Mouse (Mus musculus) gastrocnemius, postnatal 14 days (tissue): Measurements from ENCODE around the gene Usf1. TPM values are rescaled to one million over a fixed set of nuclear protein-coding genes. Genes with fewer than 3 reads are reported as not detected.
A peak's percentile ranks its signal among the peaks of the same experiment; 100 is the strongest.

Experiments
- DNase-seq: peaks from one replicate; pipeline ENCODE4 v3.0.0; 2021; ENCODE audit warnings: mixed read lengths
- intact Hi-C: fragments of 180-260 bp; cut with DNase I; formaldehyde crosslinking; loops from one replicate; pipeline ENCODE4 v1.15.1; 2025; ENCODE audit warnings: low total_unique reads
- long read RNA-seq, 2 experiments: library from polyadenylated mRNA; stranded (forward); transcript quantifications; one replicate each; pipeline ENCODE4 v2.0.0; 2021
- total RNA-seq, 2 experiments: library from RNA; stranded (reverse); gene quantifications; 2 replicates each; pipeline ENCODE4 v1.2.3; 2021

The Usf1 gene
- total RNA-seq = 10 to 100 TPM; 25.8 to 27.0 TPM
- long read RNA-seq, experiment 1, partial matches to known transcripts = 1 of 4 reads
- long read RNA-seq, experiment 1, other reads (novel, unspliced or antisense) = 0 of 4 reads
- long read RNA-seq, experiment 2, partial matches to known transcripts = 0 of 3 reads
- long read RNA-seq, experiment 2, other reads (novel, unspliced or antisense) = 0 of 3 reads

- intact Hi-C loops = no loop called here
- peak; percentile 95 for DNase-seq
Observed at GRCm38 (mm10) chr1:171410947-171411484, at the start of gene Usf1. Gene Usf1, plus strand, starts transcription at chr1:171411313.

GRCm38 (mm10) chr1:171365934-171366333 is 45.2 kb upstream of the Usf1 start:
- no peak for DNase-seq
- intact Hi-C loops = no loop called here

GRCm38 (mm10) chr1:171369845-171370556 is 41.1 kb upstream of the Usf1 start, which contains the start of gene Nectin4:
Gene Nectin4, plus strand, starts transcription at chr1:171370099.
- intact Hi-C loops = no loop called here
- DNase-seq = no peak

GRCm38 (mm10) chr1:171372880-171373279 is 38.2 kb upstream of the Usf1 start:
- intact Hi-C loops = no loop called here
- DNase-seq = no peak

GRCm38 (mm10) chr1:171373946-171374345 is 37.2 kb upstream of the Usf1 start:
- DNase-seq = no peak
- intact Hi-C loops = no loop called here

- no peak for DNase-seq
- intact Hi-C loops = no loop called here
Observed at GRCm38 (mm10) chr1:171375646-171376097, 35.4 kb upstream of the Usf1 start.

- intact Hi-C loops = no loop called here
- DNase-seq = no peak
Observed at GRCm38 (mm10) chr1:171378298-171378697, 32.8 kb upstream of the Usf1 start.

- peak; percentile 78 for DNase-seq
- intact Hi-C loops = loop anchor here (10.0 kb wide), 1 partner anchor 185 kb away; no protein-coding TSS in a partner anchor
Observed at GRCm38 (mm10) chr1:171379935-171380599, 31.0 kb upstream of the Usf1 start.

GRCm38 (mm10) chr1:171382096-171382620 is 29.0 kb upstream of the Usf1 start:
- DNase-seq = no peak
- intact Hi-C loops = loop anchor here (10.0 kb wide), 1 partner anchor 183 kb away; no protein-coding TSS in a partner anchor

- intact Hi-C loops = loop anchor here (10.0 kb wide), 1 partner anchor 180 kb away; no protein-coding TSS in a partner anchor
- DNase-seq = no peak
Observed at GRCm38 (mm10) chr1:171384361-171384760, 26.8 kb upstream of the Usf1 start.

- no peak for DNase-seq
- intact Hi-C loops = loop anchor here (10.0 kb wide), 1 partner anchor 180 kb away; no protein-coding TSS in a partner anchor
Observed at GRCm38 (mm10) chr1:171385171-171385570, 25.9 kb upstream of the Usf1 start.

- DNase-seq = no peak
- intact Hi-C loops = loop anchor here (10.0 kb wide), 1 partner anchor 178 kb away; no protein-coding TSS in a partner anchor
Observed at GRCm38 (mm10) chr1:171387099-171387498, 24.0 kb upstream of the Usf1 start.

GRCm38 (mm10) chr1:171388376-171389102 is 22.6 kb upstream of the Usf1 start, which contains the start of gene Arhgap30:
Gene Arhgap30, plus strand, starts transcription at chr1:171388954.
- peak; percentile 27 for DNase-seq
- intact Hi-C loops = loop anchor here (10.0 kb wide), 1 partner anchor 176 kb away; no protein-coding TSS in a partner anchor

- no peak for DNase-seq
Observed at GRCm38 (mm10) chr1:171390101-171390500, 21.0 kb upstream of the Usf1 start.

GRCm38 (mm10) chr1:171401821-171402220 is 9.3 kb upstream of the Usf1 start:
- DNase-seq = no peak
- intact Hi-C loops = no loop called here

More at GRCm38 (mm10) chr1:171390101-171390500, 21.0 kb upstream of the Usf1 start:
- intact Hi-C loops = no loop called here

GRCm38 (mm10) chr1:171402991-171403390 is 8.1 kb upstream of the Usf1 start:
- intact Hi-C loops = no loop called here
- no peak for DNase-seq

- intact Hi-C loops = no loop called here
- no peak for DNase-seq
Observed at GRCm38 (mm10) chr1:171407263-171407662, 3.9 kb upstream of the Usf1 start.

GRCm38 (mm10) chr1:171410231-171410630 is 882 bp upstream of the Usf1 start:
- intact Hi-C loops = no loop called here
- DNase-seq = no peak

- intact Hi-C loops = no loop called here
- DNase-seq = no peak
Observed at GRCm38 (mm10) chr1:171411492-171411941, 404 bp downstream of the Usf1 start.
